In the genomic region with DNA sequence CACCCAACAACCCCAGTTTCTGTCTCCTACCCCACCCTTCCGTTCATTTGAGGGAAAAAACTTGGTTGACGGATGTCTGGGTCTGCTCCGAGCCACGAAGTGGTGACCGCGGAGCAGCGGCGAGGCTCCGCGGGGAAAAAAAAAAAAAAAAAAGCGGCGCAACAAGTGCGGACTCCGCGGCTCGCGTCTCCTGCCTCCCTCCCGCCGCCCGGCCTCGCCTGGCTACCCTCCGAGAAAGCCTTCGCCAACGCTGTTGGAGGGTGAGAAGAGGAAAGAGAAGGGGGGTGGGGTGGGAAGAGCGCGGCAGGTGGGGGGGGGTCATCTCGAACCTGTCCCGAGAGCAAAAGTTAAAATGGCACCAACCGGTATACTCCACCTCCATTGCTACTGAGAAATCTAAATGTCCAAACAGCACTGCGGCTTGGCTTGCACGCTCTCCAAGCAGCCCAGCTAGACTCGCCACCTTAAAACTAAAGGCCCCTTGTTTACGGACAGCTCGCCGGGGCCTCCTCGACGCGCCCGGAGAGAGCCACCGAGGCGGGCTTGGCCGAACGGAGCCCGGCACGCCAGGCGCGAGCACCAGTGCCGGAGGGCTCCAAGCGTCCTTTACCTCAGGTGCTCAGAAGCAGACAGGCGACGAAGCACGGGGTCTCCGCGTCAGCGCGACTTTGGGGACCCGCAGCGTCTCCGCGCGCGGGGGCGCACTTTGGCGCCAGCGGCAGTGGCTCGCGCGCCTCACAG, we compare ENCODE assay signal across 9 mouse cellular contexts. TPM values are rescaled to one million over a fixed set of nuclear protein-coding genes. Genes with fewer than 3 reads are reported as not detected.
DNase-seq lines count a peak whose midpoint lies in the region; ATAC-seq and TF ChIP-seq lines count a peak whose summit lies in the region.
"Had no signal": no experiment of that assay in that cellular context is flagged by ENCODE, and none has a peak within 500 bp of the region (broad histone marks: within the 10 kb centered on the region; RNA-seq: fewer than 3 reads in every experiment).

No protein-coding gene starts in this region.

- no peak overlapping the region for H3K27ac ChIP-seq in lung, embryonic 15.5 days
- H3K27ac ChIP-seq in liver, embryonic 14.5 days, result no peak overlapping the region

- peak overlapping the region; percentile 91 for H3K4me2 ChIP-seq in lung, embryonic 15.5 days
- peak overlapping the region; percentile 39 for H3K4me2 ChIP-seq in liver, embryonic 14.5 days (ENCODE audit: low read depth)

- 0 out of 2 replicates have a peak overlapping the region, but pooled peaks have one; percentile 2 for H3K9ac ChIP-seq in lung, embryonic 15.5 days
- H3K9ac ChIP-seq in liver, embryonic 14.5 days (replicated peaks), result no peak overlapping the region

- 15% methylated on average over 57 of the region's 68 CpGs for WGBS in lung, embryonic 15.5 days
- 14% methylated on average over 65 of the region's 68 CpGs for WGBS in liver, embryonic 14.5 days (ENCODE audit: insufficient replicate concordance)

- no peaks in the 10 kb centered on the region for H3K9me3 ChIP-seq in lung, embryonic 15.5 days
- H3K9me3 ChIP-seq in liver, embryonic 14.5 days (ENCODE audit: control insufficient read depth, low read length), result no peaks in the 10 kb centered on the region

- H3K4me1 ChIP-seq in lung, embryonic 15.5 days, result no peaks in the 10 kb centered on the region
- H3K4me1 ChIP-seq in liver, embryonic 14.5 days (replicated peaks; ENCODE audit: control insufficient read depth in 2 of 2, insufficient read depth in 2 of 2, low read length in 1 of 2), result no peaks in the 10 kb centered on the region

- DNase-seq in lung, postnatal 36 days, result no peak
- peak; percentile 38 for DNase-seq in embryo, embryonic 11 days
- DNase-seq in heart, postnatal 4 days, result peak; percentile 28
- DNase-seq in liver, embryonic 14.5 days (ENCODE audit: low read depth in 3 of 3, low spot score in 3 of 3), result no peak
- DNase-seq in right cerebral cortex, postnatal 14 days, result peak; percentile 5
- no peak for DNase-seq in yolk sac, embryonic 10.5 days (ENCODE audit: low spot score)
- no peak for DNase-seq in frontal cortex, adult 2 months (ENCODE audit: extremely low spot score in 1 of 2, low spot score in 1 of 2)

- peaks cover 72% of the 10 kb centered on the region for H3K27me3 ChIP-seq in lung, embryonic 15.5 days
- peaks cover 55% of the 10 kb centered on the region for H3K27me3 ChIP-seq in liver, embryonic 14.5 days (ENCODE audit: control insufficient read depth, insufficient read depth, low read length)

- TF ChIP-seq CTCF in liver, embryonic 14.5 days (IDR thresholded peaks at IDR 0.05; ENCODE audit: low read depth), result no peak

- peak overlapping the region; percentile 52 for H3K4me3 ChIP-seq in lung, embryonic 15.5 days
- peak overlapping the region; percentile 30 to 40 for H3K4me3 ChIP-seq in liver, embryonic 14.5 days (ENCODE audit: insufficient read depth in 1 of 2, low read depth in 2 of 2, low read length in 2 of 2)

- no peak for TF ChIP-seq EP300 in liver, embryonic 14.5 days (IDR thresholded peaks at IDR 0.05; ENCODE audit: low read depth)

- no peak; the same call in 1 of the 2 replicates for ATAC-seq in lung, embryonic 15.5 days (ENCODE audit: borderline replicate concordance, extremely low read depth, low FRiP score, low TSS enrichment)
- ATAC-seq in liver, embryonic 14.5 days (ENCODE audit: insufficient read depth), result no peak

- H3K36me3 ChIP-seq in lung, embryonic 15.5 days, result no peaks in the 10 kb centered on the region
- H3K36me3 ChIP-seq in liver, embryonic 14.5 days (replicated peaks; ENCODE audit: control insufficient read depth, insufficient read depth, low read depth), result no peaks in the 10 kb centered on the region

RNA-seq across cellular contexts. Expression of a gene that starts 1.7 kb away (rescaled TPM):
- 18.5 and 20.4 TPM in 2 replicates for polyA plus RNA-seq in lung, embryonic 15.5 days (2015; fragmentation: Nextera tagmentation; extraction: Ambion mirVana)
- total RNA-seq in heart, postnatal 4 days (2021), result 10 to 100 TPM; 64.2 to 67.5 TPM
- 45.2 and 69.2 TPM in 2 replicates for polyA plus RNA-seq in liver, embryonic 14.5 days (2012; rRNA removed)
- 61.0 and 69.3 TPM in 2 replicates for polyA plus RNA-seq in liver, embryonic 14.5 days (2014; fragmentation: Nextera tagmentation; extraction: Ambion mirVana)
- polyA plus RNA-seq in frontal cortex, adult 2 months (2012; rRNA removed), result 7.1 and 8.7 TPM in 2 replicates
- total RNA-seq: neutrophil, adult 5-6 weeks had no signal

Comparison
In these comparisons a context has a peak if more than half of its experiments do, and no peak if none do; other contexts are left out.
1. DNase-seq: peak in embryo, embryonic 11 days (single experiment), heart, postnatal 4 days (single experiment) and right cerebral cortex, postnatal 14 days (single experiment); none in lung, postnatal 36 days (single experiment), liver, embryonic 14.5 days (0 of 3), yolk sac, embryonic 10.5 days (single experiment) and frontal cortex, adult 2 months (0 of 2).